8 mouse cellular contexts compared by ENCODE assay signal in genomic region chr12:31895888-31896287, GRCm38 (mm10). TPM values are rescaled to one million over a fixed set of nuclear protein-coding genes. Genes with fewer than 3 reads are reported as not detected.
DNase-seq lines count a peak whose midpoint lies in the region; ATAC-seq lines count a peak whose summit lies in the region.

No protein-coding gene starts in this region.

- intact Hi-C loops in gastrocnemius, postnatal 36 days (cut with DNase I), result no loop called here

- H3K36me3 ChIP-seq in hindbrain, embryonic 14.5 days (replicated peaks; ENCODE audit: control insufficient read depth, insufficient read depth), result no peaks in the 10 kb centered on the region

- ATAC-seq in hindbrain, embryonic 14.5 days (ENCODE audit: low FRiP score), result peak; percentile 72

- peak; percentile 46 for DNase-seq in R1 (ENCODE audit: low read depth, low spot score)
- DNase-seq in cerebellum, postnatal 25 days, result peak; percentile 72 to 77
- DNase-seq in hindbrain, embryonic 14.5 days (ENCODE audit: low spot score), result no peak
- DNase-seq in lung, postnatal 10 days, result peak; percentile 55
- peak; percentile 71 for DNase-seq in telencephalon, adult 2 months (ENCODE audit: low read depth, low spot score)
- no peak for DNase-seq in gastrocnemius, postnatal 36 days
- DNase-seq in thymus, postnatal 14 days, result no peak
- DNase-seq in testis, postnatal 10 days (ENCODE audit: low spot score), result no peak

- H3K4me3 ChIP-seq in hindbrain, embryonic 14.5 days (replicated peaks; ENCODE audit: low read length), result no peak overlapping the region

- no peaks in the 10 kb centered on the region for H3K9me3 ChIP-seq in hindbrain, embryonic 14.5 days (ENCODE audit: control insufficient read depth, low read length)

- H3K9ac ChIP-seq in hindbrain, embryonic 14.5 days, result no peak overlapping the region

- H3K27me3 ChIP-seq in hindbrain, embryonic 14.5 days (ENCODE audit: control insufficient read depth, insufficient read depth, low read length), result no peaks in the 10 kb centered on the region

- H3K27ac ChIP-seq in hindbrain, embryonic 14.5 days, result peak overlapping the region; percentile 34

- WGBS in hindbrain, embryonic 14.5 days, result 10% methylated on average over 2 of the region's 2 CpGs

- peaks cover 22% of the 10 kb centered on the region for H3K4me1 ChIP-seq in hindbrain, embryonic 14.5 days (replicated peaks; ENCODE audit: control insufficient read depth, insufficient read depth, low read length)

- H3K4me2 ChIP-seq in hindbrain, embryonic 14.5 days (replicated peaks), result no peak overlapping the region

RNA-seq across cellular contexts. Expression of gene Hbp1, which starts 54.4 kb away (rescaled TPM):
- 49.0 and 51.5 TPM in 2 replicates for polyA plus RNA-seq in hindbrain, embryonic 14.5 days (2014; fragmentation: Nextera tagmentation; extraction: Ambion mirVana)
- total RNA-seq in gastrocnemius, postnatal 36 days (2021), result 10 to 100 TPM; 58.2 to 68.0 TPM

Comparison
In these comparisons a context has a peak if more than half of its experiments do, and no peak if none do; other contexts are left out.
1. DNase-seq: peak in R1 (single experiment), cerebellum, postnatal 25 days (2 of 2), lung, postnatal 10 days (single experiment) and telencephalon, adult 2 months (single experiment); none in hindbrain, embryonic 14.5 days (single experiment), gastrocnemius, postnatal 36 days (0 of 2), thymus, postnatal 14 days (single experiment) and testis, postnatal 10 days (single experiment).